Mouse (Mus musculus) heart, embryonic 13.5 days (tissue): ENCODE data around the gene Trappc1. TPM values are rescaled to one million over a fixed set of nuclear protein-coding genes. Genes with fewer than 3 reads are reported as not detected.

Source experiments
- ATAC-seq: fragments of 200-750 bp; cut with Nextera tagmentation; 2 replicates; pipeline ENCODE4 v1.8.0; 2017; ENCODE audit warnings: moderate TSS enrichment; ENCODE audit not compliant: insufficient number of reproducible peaks, low FRiP score, low TSS enrichment; ENCODE audit errors: extremely low read depth
- H3K27ac ChIP-seq: fragments of 300-500 bp; sonication (generic); replicated peaks from 2 replicates; pipeline ENCODE4 v1.5.1; 2015; ENCODE audit warnings: moderate library complexity, mild to moderate bottlenecking, inconsistent platforms
- H3K27me3 ChIP-seq: fragments of 300-500 bp; sonication (generic); replicated peaks from 2 replicates; pipeline ENCODE4 v1.6.1; 2015; ENCODE audit warnings: mild to moderate bottlenecking, inconsistent platforms
- H3K36me3 ChIP-seq: fragments of 300-500 bp; sonication (generic); 2 replicates; pipeline ENCODE4 v1.6.1; 2015; ENCODE audit warnings: mild to moderate bottlenecking, inconsistent platforms
- H3K4me1 ChIP-seq: fragments of 300-500 bp; sonication (generic); 2 replicates; pipeline ENCODE4 v1.6.1; 2015; ENCODE audit warnings: inconsistent platforms
- H3K4me2 ChIP-seq: fragments of 300-500 bp; sonication (generic); 2 replicates; pipeline ENCODE4 v1.6.1; 2015; ENCODE audit warnings: inconsistent platforms, mild to moderate bottlenecking, moderate library complexity
- H3K4me3 ChIP-seq: fragments of 300-500 bp; sonication (generic); 2 replicates; pipeline ENCODE4 v1.5.1; 2015; ENCODE audit warnings: moderate library complexity, mild to moderate bottlenecking, inconsistent platforms
- H3K9ac ChIP-seq: fragments of 300-500 bp; sonication (generic); 2 replicates; pipeline ENCODE4 v1.6.1; 2015; ENCODE audit warnings: inconsistent platforms, mild to moderate bottlenecking, moderate library complexity
- H3K9me3 ChIP-seq: fragments of 300-500 bp; sonication (generic); 2 replicates; pipeline ENCODE4 v1.6.1; 2016; ENCODE audit warnings: inconsistent platforms
- WGBS: fragments of 180-500 bp; shearing (Covaris S2); methylation state at CpG from one replicate; pipeline ENCODE4 v1.1.7; 2015; ENCODE audit warnings: mixed read lengths; 5-methylcytosine and 5-hydroxymethylcytosine counted together
- polyA plus RNA-seq: library from polyadenylated mRNA; unstranded; fragments of >200 nt; fragmentation: Nextera tagmentation; extraction: Ambion mirVana; gene quantifications from 2 replicates; pipeline ENCODE4 v1.2.1, GENCODE M21; 2015

Trappc1 gene
- polyA plus RNA-seq, 1 experiment from 2014 or later, result 173 TPM

GRCm38 (mm10) chr11:69331152-69331551 lies 7.4 kb downstream of the Trappc1 start:
- ATAC-seq, result no peak
- Histone ChIP-seq H3K9ac (peak overlapping the region; percentile 83), H3K27me3 (peaks cover 37% of the 10 kb centered on the region), H3K4me1 (peaks cover 29% of the 10 kb centered on the region), H3K4me3 (peak overlapping the region; percentile 62), H3K4me2 (peak overlapping the region; percentile 78), H3K27ac (no peak overlapping the region), H3K9me3 (no peaks in the 10 kb centered on the region), H3K36me3 (no peaks in the 10 kb centered on the region)
- WGBS, result 94% methylated on average over 6 of the region's 6 CpGs

GRCm38 (mm10) chr11:69331929-69332405 lies 8.2 kb downstream of the Trappc1 start:
- Histone ChIP-seq H3K36me3 (no peaks in the 10 kb centered on the region), H3K9me3 (no peaks in the 10 kb centered on the region), H3K27me3 (peaks cover 31% of the 10 kb centered on the region), H3K9ac (peak overlapping the region; percentile 83), H3K4me2 (peak overlapping the region; percentile 78), H3K4me1 (peaks cover 22% of the 10 kb centered on the region), H3K27ac (peak overlapping the region; percentile 43), H3K4me3 (peak overlapping the region; percentile 62)
- WGBS, result under 1% methylated on average over 24 of the region's 24 CpGs
- no peak for ATAC-seq

- Histone ChIP-seq H3K4me1 (peaks cover 17% of the 10 kb centered on the region), H3K4me2 (peak overlapping the region; percentile 78; the same call in 1 of the 2 replicates), H3K9ac (peak overlapping the region; percentile 83; the same call in 1 of the 2 replicates), H3K27ac (peak overlapping the region; percentile 43; the same call in 1 of the 2 replicates), H3K36me3 (no peaks in the 10 kb centered on the region), H3K4me3 (no peak overlapping the region), H3K27me3 (peaks cover 23% of the 10 kb centered on the region), H3K9me3 (0 out of 2 replicates have a peak, but pooled peaks cover 4% of the 10 kb centered on the region)
- no peak for ATAC-seq
- WGBS, result 39% methylated on average over 8 of the region's 8 CpGs
Measured at GRCm38 (mm10) chr11:69332713-69333253, 9.0 kb downstream of the Trappc1 start.

- Histone ChIP-seq H3K4me3 (no peak overlapping the region), H3K9me3 (0 out of 2 replicates have a peak, but pooled peaks cover 6% of the 10 kb centered on the region), H3K27me3 (peaks cover 12% of the 10 kb centered on the region), H3K36me3 (no peaks in the 10 kb centered on the region), H3K4me2 (no peak overlapping the region), H3K4me1 (peaks cover 17% of the 10 kb centered on the region), H3K27ac (no peak overlapping the region), H3K9ac (no peak overlapping the region)
- 52% methylated on average over 3 of the region's 3 CpGs for WGBS
- ATAC-seq, result no peak
Measured at GRCm38 (mm10) chr11:69333922-69334321, 10.1 kb downstream of the Trappc1 start.

GRCm38 (mm10) chr11:69334796-69335195 lies 11.0 kb downstream of the Trappc1 start:
- no peak overlapping the region for H3K27ac ChIP-seq
- H3K4me2 ChIP-seq, result no peak overlapping the region
- H3K36me3 ChIP-seq, result no peaks in the 10 kb centered on the region
- ATAC-seq, result no peak
- no peak overlapping the region for H3K9ac ChIP-seq
- H3K4me1 ChIP-seq, result peaks cover 17% of the 10 kb centered on the region
- no peak overlapping the region for H3K4me3 ChIP-seq
- WGBS, result 65% methylated on average over 4 of the region's 4 CpGs
- peaks cover 14% of the 10 kb centered on the region for H3K27me3 ChIP-seq
- H3K9me3 ChIP-seq, result 0 out of 2 replicates have a peak, but pooled peaks cover 6% of the 10 kb centered on the region

GRCm38 (mm10) chr11:69340161-69341131 lies 16.7 kb downstream of the Trappc1 start, which contains the start of gene Rnf227:
Gene Rnf227 (plus strand): TSS chr11:69340461.
- peaks cover 20% of the 10 kb centered on the region for H3K27me3 ChIP-seq
- WGBS, result 2% methylated on average over 97 of the region's 99 CpGs
- peak; percentile 63; the same call in 1 of the 2 replicates for ATAC-seq
- H3K36me3 ChIP-seq, result peaks cover 26% of the 10 kb centered on the region
- H3K4me2 ChIP-seq, result peak within 1 kb of the TSS; percentile 84
- peak within 1 kb of the TSS; percentile 82 for H3K9ac ChIP-seq
- peak within 1 kb of the TSS; percentile 62 for H3K4me3 ChIP-seq
- H3K9me3 ChIP-seq, result 0 out of 2 replicates have a peak, but pooled peaks cover 6% of the 10 kb centered on the region
- peaks cover 13% of the 10 kb centered on the region for H3K4me1 ChIP-seq
- no peak within 1 kb of the TSS for H3K27ac ChIP-seq

- ATAC-seq, result no peak
- peaks cover 86% of the 10 kb centered on the region for H3K36me3 ChIP-seq
- H3K27ac ChIP-seq, result no peak overlapping the region
- H3K27me3 ChIP-seq, result peaks cover 2% of the 10 kb centered on the region; the same call in 1 of the 2 replicates
- WGBS, result 83% methylated on average over 25 of the region's 26 CpGs
- no peak overlapping the region for H3K4me2 ChIP-seq
- H3K9me3 ChIP-seq, result no peaks in the 10 kb centered on the region
- H3K9ac ChIP-seq, result no peak overlapping the region
- peaks cover 1% of the 10 kb centered on the region for H3K4me1 ChIP-seq
- no peak overlapping the region for H3K4me3 ChIP-seq
Measured at GRCm38 (mm10) chr11:69346441-69346840, 22.7 kb downstream of the Trappc1 start.

- no peak overlapping the region for H3K9ac ChIP-seq
- H3K27me3 ChIP-seq, result no peaks in the 10 kb centered on the region
- WGBS, result 85% methylated on average over 5 of the region's 5 CpGs
- no peaks in the 10 kb centered on the region for H3K4me1 ChIP-seq
- no peak overlapping the region for H3K4me2 ChIP-seq
- peaks cover 98% of the 10 kb centered on the region for H3K36me3 ChIP-seq
- no peaks in the 10 kb centered on the region for H3K9me3 ChIP-seq
- H3K4me3 ChIP-seq, result no peak overlapping the region
- H3K27ac ChIP-seq, result no peak overlapping the region
- ATAC-seq, result no peak
Measured at GRCm38 (mm10) chr11:69356544-69356943, 32.8 kb downstream of the Trappc1 start.

- Histone ChIP-seq H3K4me3 (no peak overlapping the region), H3K4me2 (no peak overlapping the region), H3K9ac (no peak overlapping the region), H3K27ac (no peak overlapping the region), H3K9me3 (no peaks in the 10 kb centered on the region), H3K4me1 (no peaks in the 10 kb centered on the region), H3K27me3 (no peaks in the 10 kb centered on the region), H3K36me3 (peaks cover 97% of the 10 kb centered on the region)
- ATAC-seq, result no peak
- WGBS, result 83% methylated on average over 12 of the region's 12 CpGs
Measured at GRCm38 (mm10) chr11:69357690-69358089, 33.9 kb downstream of the Trappc1 start.

- H3K27ac ChIP-seq, result no peak overlapping the region
- ATAC-seq, result no peak
- H3K4me2 ChIP-seq, result no peak overlapping the region
- peaks cover 26% of the 10 kb centered on the region for H3K4me1 ChIP-seq
- H3K9me3 ChIP-seq, result no peaks in the 10 kb centered on the region
- no peak overlapping the region for H3K9ac ChIP-seq
- H3K4me3 ChIP-seq, result no peak overlapping the region
- peaks cover 68% of the 10 kb centered on the region for H3K36me3 ChIP-seq
- H3K27me3 ChIP-seq, result no peaks in the 10 kb centered on the region
- WGBS, result 75% methylated on average over 7 of the region's 7 CpGs
Measured at GRCm38 (mm10) chr11:69362021-69362420, 38.2 kb downstream of the Trappc1 start.

GRCm38 (mm10) chr11:69362479-69362878 lies 38.7 kb downstream of the Trappc1 start:
- Histone ChIP-seq H3K27ac (no peak overlapping the region), H3K9me3 (no peaks in the 10 kb centered on the region), H3K9ac (no peak overlapping the region), H3K27me3 (no peaks in the 10 kb centered on the region), H3K4me1 (peaks cover 31% of the 10 kb centered on the region), H3K4me3 (no peak overlapping the region), H3K4me2 (no peak overlapping the region), H3K36me3 (peaks cover 64% of the 10 kb centered on the region)
- WGBS, result 77% methylated on average over 2 of the region's 2 CpGs
- no peak for ATAC-seq
